Mouse (Mus musculus): ENCODE results near the gene Ap1m2.

GRCm38 (mm10) chr9:21283994-21284393, 28.1 kb downstream of the Ap1m2 start:
- TF ChIP-seq CTCF (IDR thresholded peaks at IDR 0.05) (no peak), EP300 (IDR thresholded peaks at IDR 0.05) (no peak)
